Mouse (Mus musculus) layer of hippocampus, adult 9-11 months (tissue): ENCODE results near the gene Gm45521.

Source experiments
- DNase-seq: peaks from one replicate; pipeline ENCODE4 v3.0.0; 2022

Gene Gm45521

GRCm38 (mm10) chr14:7954071-7954471 lies 3.0 kb upstream of the Gm45521 start:
- no peak for DNase-seq

GRCm38 (mm10) chr14:7956427-7956826 lies 661 bp upstream of the Gm45521 start:
- DNase-seq: no peak

- peak; percentile 59 for DNase-seq
Observed at GRCm38 (mm10) chr14:7960616-7961015, 3.5 kb downstream of the Gm45521 start.

GRCm38 (mm10) chr14:7961714-7962113 lies 4.6 kb downstream of the Gm45521 start:
- no peak for DNase-seq

GRCm38 (mm10) chr14:7962626-7963025 lies 5.5 kb downstream of the Gm45521 start:
- no peak for DNase-seq

- no peak for DNase-seq
Observed at GRCm38 (mm10) chr14:7963160-7963559, 6.1 kb downstream of the Gm45521 start.

GRCm38 (mm10) chr14:7964219-7964889 lies 7.3 kb downstream of the Gm45521 start:
- DNase-seq: peak; percentile 70

GRCm38 (mm10) chr14:7971889-7972493 lies 14.9 kb downstream of the Gm45521 start:
- peak; percentile 26 for DNase-seq

- no peak for DNase-seq
Observed at GRCm38 (mm10) chr14:7974643-7975042, 17.6 kb downstream of the Gm45521 start.

- DNase-seq: no peak
Observed at GRCm38 (mm10) chr14:7975177-7975576, 18.1 kb downstream of the Gm45521 start.

GRCm38 (mm10) chr14:7977471-7977870 lies 20.4 kb downstream of the Gm45521 start:
- no peak for DNase-seq

GRCm38 (mm10) chr14:7978183-7978582 lies 21.1 kb downstream of the Gm45521 start:
- DNase-seq: no peak

- no peak for DNase-seq
Observed at GRCm38 (mm10) chr14:7981226-7981625, 24.1 kb downstream of the Gm45521 start.

- DNase-seq: no peak
Observed at GRCm38 (mm10) chr14:7986913-7987312, 29.8 kb downstream of the Gm45521 start.

GRCm38 (mm10) chr14:7989371-7989770 lies 32.3 kb downstream of the Gm45521 start:
- no peak for DNase-seq

GRCm38 (mm10) chr14:7989961-7990360 lies 32.9 kb downstream of the Gm45521 start:
- DNase-seq: no peak

GRCm38 (mm10) chr14:7991108-7991776 lies 34.2 kb downstream of the Gm45521 start:
- no peak for DNase-seq

GRCm38 (mm10) chr14:7992158-7992557 lies 35.1 kb downstream of the Gm45521 start:
- no peak for DNase-seq

GRCm38 (mm10) chr14:7994271-7994767 lies 37.2 kb downstream of the Gm45521 start, which contains the start of gene Dnase1l3:
Gene Dnase1l3 (minus strand): TSS chr14:7994573.
- DNase-seq: no peak

GRCm38 (mm10) chr14:7997255-7997696 lies 40.2 kb downstream of the Gm45521 start:
- peak; percentile 90 for DNase-seq

- no peak for DNase-seq
Observed at GRCm38 (mm10) chr14:7999030-7999429, 41.9 kb downstream of the Gm45521 start.

GRCm38 (mm10) chr14:7999435-7999834 lies 42.3 kb downstream of the Gm45521 start:
- no peak for DNase-seq

GRCm38 (mm10) chr14:8000247-8000646 lies 43.2 kb downstream of the Gm45521 start:
- DNase-seq: no peak
